Mouse (Mus musculus) neural tube, embryonic 15.5 days (tissue): Measurements from ENCODE around the gene Shisal1. TPM values are rescaled to one million over a fixed set of nuclear protein-coding genes. Genes with fewer than 3 reads are reported as not detected.

Experiments used
- ATAC-seq: fragments of 200-750 bp; cut with Nextera tagmentation; 2 replicates; pipeline ENCODE4 v1.8.0; 2017; ENCODE audit warnings: mild to moderate bottlenecking, moderate TSS enrichment, moderate library complexity; ENCODE audit not compliant: low FRiP score
- H3K27ac ChIP-seq: fragments of 300-500 bp; sonication (generic); replicated peaks from 2 replicates; pipeline ENCODE4 v1.5.1; 2015; ENCODE audit warnings: mild to moderate bottlenecking, inconsistent platforms
- H3K27me3 ChIP-seq: fragments of 300-500 bp; sonication (generic); replicated peaks from 2 replicates; pipeline ENCODE4 v1.6.1; 2015; ENCODE audit warnings: inconsistent platforms
- H3K36me3 ChIP-seq: fragments of 300-500 bp; sonication (generic); 2 replicates; pipeline ENCODE4 v1.6.1; 2015; ENCODE audit warnings: inconsistent platforms
- H3K4me1 ChIP-seq: fragments of 300-500 bp; sonication (generic); 2 replicates; pipeline ENCODE4 v1.6.1; 2015; ENCODE audit warnings: inconsistent platforms
- H3K4me2 ChIP-seq: fragments of 300-500 bp; sonication (generic); 2 replicates; pipeline ENCODE4 v1.6.1; 2015; ENCODE audit warnings: inconsistent platforms, mild to moderate bottlenecking, moderate library complexity
- H3K4me3 ChIP-seq: fragments of 300-500 bp; sonication (generic); replicated peaks from 2 replicates; pipeline ENCODE4 v1.5.1; 2015; ENCODE audit warnings: mild to moderate bottlenecking, inconsistent platforms
- H3K9ac ChIP-seq: fragments of 300-500 bp; sonication (generic); replicated peaks from 2 replicates; pipeline ENCODE4 v1.6.1; 2015; ENCODE audit warnings: mild to moderate bottlenecking, inconsistent platforms
- H3K9me3 ChIP-seq: fragments of 300-500 bp; sonication (generic); replicated peaks from 2 replicates; pipeline ENCODE4 v1.6.1; 2016; ENCODE audit warnings: inconsistent platforms
- WGBS: fragments of 180-500 bp; shearing (Covaris S2); methylation state at CpG from one replicate; pipeline ENCODE4 v1.1.7; 2015; ENCODE audit warnings: mixed read lengths; 5-methylcytosine and 5-hydroxymethylcytosine counted together
- polyA plus RNA-seq: library from polyadenylated mRNA; unstranded; fragments of >200 nt; fragmentation: Nextera tagmentation; extraction: Ambion mirVana; gene quantifications from 2 replicates; pipeline ENCODE4 v1.2.1, GENCODE M21; 2015

Shisal1 gene
- polyA plus RNA-seq, 1 experiment from 2014 or later, result 8.0 TPM

DNA sequence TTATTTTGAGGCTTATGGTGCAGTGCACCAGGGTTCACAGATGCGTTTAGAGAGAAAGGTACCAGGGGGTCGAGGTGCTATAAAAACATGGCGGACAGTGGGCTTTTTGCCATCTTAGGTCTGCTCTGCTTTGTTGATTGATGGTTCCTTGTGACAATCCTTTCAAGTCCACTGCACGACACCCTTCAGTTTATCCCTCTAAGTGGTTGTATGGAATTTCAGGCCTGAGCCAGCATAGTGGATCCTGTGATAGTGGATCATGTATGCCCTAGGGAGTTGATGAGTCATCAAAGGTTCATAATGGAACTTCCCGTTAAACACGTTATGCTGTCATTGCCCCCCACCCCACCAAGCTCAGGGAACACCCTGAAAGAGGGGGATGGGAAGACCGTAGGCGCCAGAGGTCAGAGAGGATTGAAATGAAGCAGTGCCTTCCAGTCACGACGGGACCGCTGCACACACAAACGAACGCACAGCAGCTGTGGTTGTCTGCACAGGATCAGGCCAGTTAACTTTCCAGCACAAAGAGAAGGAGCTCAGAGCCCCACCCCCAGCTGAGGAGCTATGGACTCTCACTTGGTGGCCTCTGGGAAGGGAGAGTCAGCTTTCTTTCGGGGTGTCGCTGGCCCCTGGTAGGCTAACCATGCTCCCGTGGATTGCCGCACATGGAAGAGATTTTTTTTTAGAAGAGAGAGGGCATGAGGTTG is 81.1 kb downstream of the Shisal1 start:
- Histone ChIP-seq H3K4me3 (no peak overlapping the region), H3K4me2 (no peak overlapping the region), H3K9me3 (no peaks in the 10 kb centered on the region), H3K4me1 (peaks cover 16% of the 10 kb centered on the region), H3K27ac (no peak overlapping the region), H3K36me3 (no peaks in the 10 kb centered on the region), H3K9ac (no peak overlapping the region), H3K27me3 (no peaks in the 10 kb centered on the region)
- 58% methylated on average over 17 of the region's 17 CpGs for WGBS
- ATAC-seq, result no peak

DNA sequence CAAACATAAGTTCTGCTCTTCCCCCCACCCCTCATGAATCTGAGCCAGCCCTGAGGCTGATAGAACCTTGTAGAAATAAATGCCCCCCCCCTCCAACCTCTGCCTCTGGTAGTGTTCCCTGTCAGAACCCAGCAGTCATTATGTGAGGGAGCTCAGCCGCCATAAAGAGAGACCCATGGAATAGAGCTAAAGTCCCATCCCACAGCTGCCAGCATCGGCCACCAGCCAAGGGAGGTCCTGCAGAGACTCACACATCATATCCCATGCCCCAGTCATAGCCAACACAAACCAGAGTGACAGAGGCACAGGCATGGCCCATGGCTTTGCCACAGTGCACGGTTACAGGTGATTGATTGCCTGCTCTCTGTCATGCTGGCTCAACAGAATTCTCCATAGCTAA is 82.2 kb downstream of the Shisal1 start:
- Histone ChIP-seq H3K27me3 (no peaks in the 10 kb centered on the region), H3K4me2 (no peak overlapping the region), H3K9me3 (no peaks in the 10 kb centered on the region), H3K36me3 (no peaks in the 10 kb centered on the region), H3K27ac (no peak overlapping the region), H3K4me1 (peaks cover 24% of the 10 kb centered on the region), H3K9ac (no peak overlapping the region), H3K4me3 (no peak overlapping the region)
- no peak for ATAC-seq
- WGBS, result 75% methylated on average over 3 of the region's 3 CpGs

DNA sequence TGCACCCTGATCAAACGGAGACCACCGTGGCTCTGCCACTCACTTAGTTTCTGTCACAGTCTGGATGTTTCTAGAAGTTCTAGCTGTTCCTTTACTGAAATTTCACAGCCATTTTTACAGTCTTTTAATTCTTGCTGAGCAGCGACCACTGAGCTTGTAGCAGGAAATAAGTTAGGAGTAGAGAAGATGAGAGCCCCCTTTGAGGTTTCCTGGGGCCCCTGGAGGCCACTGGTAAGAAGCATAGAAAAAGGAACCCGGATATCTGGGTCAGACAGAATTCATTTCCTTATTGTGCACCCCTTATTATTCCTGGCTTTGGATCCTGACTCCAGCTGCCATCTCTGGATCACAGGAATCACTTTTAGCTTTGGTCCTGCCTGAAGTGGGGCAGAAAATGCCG is 91.8 kb downstream of the Shisal1 start:
- 82% methylated on average over 5 of the region's 5 CpGs for WGBS
- Histone ChIP-seq H3K9me3 (no peaks in the 10 kb centered on the region), H3K27ac (no peak overlapping the region), H3K4me2 (no peak overlapping the region), H3K36me3 (no peaks in the 10 kb centered on the region), H3K4me3 (no peak overlapping the region), H3K4me1 (peaks cover 16% of the 10 kb centered on the region), H3K9ac (no peak overlapping the region), H3K27me3 (no peaks in the 10 kb centered on the region)
- ATAC-seq, result no peak

DNA sequence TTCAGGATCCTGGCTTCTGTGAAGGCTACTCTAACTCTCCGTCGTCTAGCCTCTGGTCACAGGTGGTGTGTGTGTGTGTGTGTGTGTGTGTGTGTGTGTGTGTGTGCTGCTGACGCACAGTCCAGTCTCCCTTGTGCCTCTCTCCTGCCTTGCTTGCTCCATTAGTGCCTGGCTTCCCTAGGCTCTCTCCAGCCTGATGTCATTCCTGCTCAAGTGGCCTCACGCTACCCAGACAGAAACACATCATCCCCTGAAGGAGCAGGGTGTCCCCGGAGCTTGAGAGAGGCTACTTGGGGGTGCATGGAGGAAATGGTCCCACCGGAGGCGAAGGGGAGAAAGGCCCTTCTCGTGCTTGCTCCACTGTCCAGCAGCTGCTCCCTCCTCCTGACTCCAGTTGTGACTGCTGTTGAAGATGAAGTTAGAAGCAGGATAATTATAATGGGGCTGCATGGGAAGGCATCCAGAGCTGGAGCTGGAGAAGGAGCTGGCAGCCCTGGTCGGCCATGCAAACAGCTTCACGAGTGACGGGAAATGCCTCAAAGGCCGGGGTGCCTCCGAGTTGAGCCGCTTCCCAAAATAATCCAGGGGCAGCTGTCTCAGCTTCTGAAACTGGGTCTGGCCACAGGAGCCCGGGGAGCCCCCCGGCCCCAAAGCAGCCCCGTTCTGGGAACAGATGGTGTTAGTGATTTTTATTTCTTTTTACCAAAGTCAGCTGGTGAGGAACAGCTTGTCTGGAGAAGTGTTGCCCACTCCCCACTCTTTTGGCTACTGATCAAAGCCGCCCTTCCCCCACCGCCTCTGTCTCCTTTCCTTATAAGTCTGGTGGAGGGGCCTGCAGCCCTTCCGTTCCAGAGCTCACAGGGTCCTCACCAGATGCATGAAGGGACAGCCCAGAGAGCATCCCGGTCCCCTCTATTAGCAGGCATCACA is 94.7 kb downstream of the Shisal1 start:
- no peaks in the 10 kb centered on the region for H3K9me3 ChIP-seq
- no peak overlapping the region for H3K9ac ChIP-seq
- H3K27me3 ChIP-seq, result no peaks in the 10 kb centered on the region
- H3K36me3 ChIP-seq, result no peaks in the 10 kb centered on the region
- no peak overlapping the region for H3K4me2 ChIP-seq
- 60% methylated on average over 21 of the region's 21 CpGs for WGBS
- peaks cover 23% of the 10 kb centered on the region for H3K4me1 ChIP-seq
- H3K27ac ChIP-seq, result no peak overlapping the region; the same call in 1 of the 2 replicates
- no peak overlapping the region for H3K4me3 ChIP-seq
- ATAC-seq, result no peak

DNA sequence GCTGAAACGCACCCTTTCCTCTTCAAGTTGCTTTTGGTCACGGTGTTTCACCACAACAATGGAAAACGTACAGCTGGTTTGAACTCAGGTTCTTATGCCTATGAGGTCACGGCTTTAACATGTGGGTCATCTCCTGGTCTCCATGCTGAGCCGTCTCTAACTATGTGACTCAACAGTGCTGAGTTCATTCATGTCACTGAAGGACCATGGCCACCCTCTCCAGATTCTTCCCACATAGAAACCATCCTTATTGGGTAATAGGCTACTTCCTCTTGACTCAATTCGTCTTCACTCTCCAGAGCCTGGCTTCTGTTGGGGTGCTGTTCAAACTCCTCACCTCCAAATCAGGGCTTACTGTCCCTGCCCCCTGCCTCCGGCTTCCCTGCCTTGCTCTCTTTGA is 95.6 kb downstream of the Shisal1 start:
- Histone ChIP-seq H3K27ac (no peak overlapping the region), H3K4me3 (no peak overlapping the region), H3K9ac (no peak overlapping the region), H3K4me2 (no peak overlapping the region), H3K4me1 (peaks cover 23% of the 10 kb centered on the region), H3K36me3 (no peaks in the 10 kb centered on the region), H3K9me3 (no peaks in the 10 kb centered on the region), H3K27me3 (no peaks in the 10 kb centered on the region)
- WGBS, result 82% methylated on average over 7 of the region's 7 CpGs
- ATAC-seq, result no peak

DNA sequence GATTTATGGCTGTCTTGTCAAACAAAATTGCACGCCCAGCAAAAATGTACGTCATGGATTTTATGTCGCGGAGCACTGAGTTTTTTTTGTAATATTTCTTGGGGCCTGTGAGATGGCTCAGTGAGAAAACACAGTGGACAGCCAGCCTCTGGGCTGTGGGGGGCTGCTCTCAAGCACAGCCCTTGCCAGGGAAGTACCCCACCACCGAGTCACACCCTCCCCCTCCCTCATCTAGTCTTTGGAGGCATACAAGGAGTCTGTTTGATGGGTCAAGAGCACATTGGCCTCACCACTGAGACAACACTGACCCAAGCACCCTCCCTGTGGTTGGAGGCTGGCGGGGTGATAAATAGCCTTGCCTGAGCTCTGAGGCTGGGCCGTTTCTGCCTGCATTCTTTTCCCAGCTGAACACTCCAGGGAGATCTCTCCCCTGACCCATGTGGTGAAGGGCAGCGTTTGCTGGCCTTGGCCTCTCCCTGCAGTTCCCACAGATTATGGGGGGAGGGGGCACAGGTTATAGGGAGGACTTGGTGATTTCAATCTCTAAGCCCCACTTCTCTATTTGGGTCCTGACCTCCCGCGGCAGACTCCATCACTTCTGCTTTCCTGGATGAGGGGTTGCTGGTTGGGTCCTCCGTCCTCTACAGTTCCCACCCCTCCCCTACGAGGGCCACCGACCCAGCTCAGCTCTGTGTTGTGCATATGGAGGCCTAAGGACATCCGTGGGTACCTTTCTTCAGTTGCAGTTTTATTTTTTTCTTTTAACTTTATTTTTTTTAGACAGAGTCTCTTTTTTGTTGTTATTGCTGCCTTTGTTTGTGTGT is 96.8 kb downstream of the Shisal1 start:
- Histone ChIP-seq H3K4me2 (no peak overlapping the region), H3K36me3 (no peaks in the 10 kb centered on the region), H3K27me3 (no peaks in the 10 kb centered on the region), H3K9me3 (no peaks in the 10 kb centered on the region), H3K4me1 (peaks cover 25% of the 10 kb centered on the region), H3K27ac (peak overlapping the region; percentile 33; the same call in 1 of the 2 replicates), H3K9ac (no peak overlapping the region), H3K4me3 (no peak overlapping the region)
- no peak for ATAC-seq
- WGBS, result 44% methylated on average over 14 of the region's 14 CpGs

DNA sequence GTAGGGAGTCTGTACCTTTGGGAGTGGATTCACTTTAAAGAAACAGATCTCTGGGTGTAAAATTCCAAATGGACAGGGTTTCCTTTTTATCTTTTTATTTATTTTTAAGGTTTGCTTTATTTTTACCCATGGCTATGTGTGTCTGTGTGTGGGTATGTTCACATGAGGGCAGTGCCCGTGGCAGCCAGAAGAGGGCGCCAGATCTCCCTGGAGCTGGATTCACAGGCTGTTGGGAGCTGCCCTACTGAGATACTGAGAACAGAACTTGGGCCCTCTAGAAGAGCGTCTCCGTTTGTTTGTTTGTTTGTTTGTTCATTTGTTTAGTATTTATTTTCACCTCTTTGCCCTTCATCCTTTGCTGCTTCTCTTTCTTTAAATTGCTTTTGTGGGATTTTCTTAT is 98.1 kb downstream of the Shisal1 start:
- Histone ChIP-seq H3K27ac (no peak overlapping the region), H3K36me3 (no peaks in the 10 kb centered on the region), H3K4me2 (no peak overlapping the region), H3K9ac (no peak overlapping the region), H3K27me3 (no peaks in the 10 kb centered on the region), H3K4me3 (no peak overlapping the region), H3K9me3 (no peaks in the 10 kb centered on the region), H3K4me1 (peaks cover 34% of the 10 kb centered on the region)
- no peak for ATAC-seq
- WGBS, result 94% methylated on average over 4 of the region's 4 CpGs

DNA sequence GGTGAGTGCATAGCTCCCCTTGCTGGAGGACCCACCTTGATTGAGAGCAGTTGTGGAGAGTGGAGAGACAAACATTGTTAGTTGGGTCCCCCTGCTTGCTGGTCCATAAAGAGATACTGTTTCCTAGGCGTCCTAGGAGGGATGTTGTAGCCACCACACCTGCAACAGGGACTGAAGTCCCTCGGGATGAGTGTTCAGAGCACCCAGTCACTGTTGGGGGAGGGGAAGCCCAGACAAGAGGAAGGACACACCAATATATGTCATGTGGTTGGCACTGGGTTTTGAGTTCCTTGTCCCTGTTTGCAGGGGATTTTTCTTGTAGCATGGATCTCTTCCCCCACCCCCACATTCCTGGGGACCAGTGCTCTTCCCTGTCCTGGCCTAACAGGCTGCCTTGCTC is 106.0 kb downstream of the Shisal1 start:
- Histone ChIP-seq H3K4me1 (peaks cover 14% of the 10 kb centered on the region), H3K9me3 (no peaks in the 10 kb centered on the region), H3K36me3 (no peaks in the 10 kb centered on the region), H3K27me3 (0 out of 2 replicates have a peak, but pooled peaks cover 4% of the 10 kb centered on the region), H3K27ac (no peak overlapping the region), H3K9ac (no peak overlapping the region), H3K4me2 (no peak overlapping the region), H3K4me3 (no peak overlapping the region)
- no peak for ATAC-seq
- WGBS, result 59% methylated on average over 2 of the region's 2 CpGs

DNA sequence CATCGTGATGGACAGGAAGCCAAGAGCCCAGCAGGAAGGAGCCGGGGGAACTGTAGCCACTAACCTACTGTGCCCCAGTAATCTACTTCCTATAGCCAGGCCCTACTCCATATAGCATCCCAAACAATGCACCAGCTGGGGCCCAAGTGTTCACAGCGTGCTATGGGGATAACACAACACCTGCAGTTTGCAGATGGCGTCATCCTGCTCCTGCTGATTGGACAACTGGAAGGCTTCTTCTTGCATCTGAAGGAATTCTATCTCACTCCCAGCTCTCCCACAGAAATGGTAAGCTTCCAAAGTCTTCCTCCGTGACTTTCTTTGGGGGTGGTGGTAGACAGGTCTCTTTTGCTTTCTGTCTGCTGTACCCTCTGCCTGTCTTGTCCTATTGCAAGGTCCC is 109.3 kb downstream of the Shisal1 start:
- H3K27me3 ChIP-seq, result 0 out of 2 replicates have a peak, but pooled peaks cover 4% of the 10 kb centered on the region
- H3K27ac ChIP-seq, result no peak overlapping the region
- H3K4me3 ChIP-seq, result no peak overlapping the region
- no peak overlapping the region for H3K4me2 ChIP-seq
- WGBS, result 62% methylated on average over 5 of the region's 5 CpGs
- no peaks in the 10 kb centered on the region for H3K9me3 ChIP-seq
- no peak for ATAC-seq
- 0 out of 2 replicates have a peak, but pooled peaks cover 3% of the 10 kb centered on the region for H3K4me1 ChIP-seq
- H3K36me3 ChIP-seq, result no peaks in the 10 kb centered on the region
- H3K9ac ChIP-seq, result no peak overlapping the region

DNA sequence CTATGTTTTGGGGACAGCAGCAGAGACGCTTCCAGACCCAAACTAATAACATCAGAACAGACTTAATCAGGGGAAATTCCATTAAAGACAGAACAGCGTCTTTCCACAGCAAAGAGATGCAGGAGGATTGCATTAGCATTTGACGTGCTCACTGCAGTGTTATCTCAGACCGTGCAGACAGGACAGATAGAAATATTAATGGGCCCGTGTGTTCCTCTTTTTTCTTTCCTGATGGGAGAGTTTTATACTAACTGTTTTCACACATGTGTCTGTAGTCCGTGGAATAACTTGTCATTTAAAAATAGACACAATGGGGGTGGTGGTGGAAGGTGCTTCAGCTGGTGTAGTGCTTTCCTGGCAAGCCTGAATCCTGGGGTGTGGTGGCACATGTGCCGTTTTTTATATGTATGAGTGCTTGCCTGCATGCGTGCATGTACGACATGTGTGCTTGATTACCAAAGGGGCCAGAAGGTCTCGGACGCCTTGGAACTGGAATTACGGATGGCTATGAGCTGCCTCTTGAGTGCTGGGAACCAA is 110.5 kb downstream of the Shisal1 start:
- no peaks in the 10 kb centered on the region for H3K36me3 ChIP-seq
- H3K27me3 ChIP-seq, result no peaks in the 10 kb centered on the region
- H3K27ac ChIP-seq, result no peak overlapping the region
- WGBS, result 70% methylated on average over 12 of the region's 12 CpGs
- no peak overlapping the region for H3K9ac ChIP-seq
- H3K4me1 ChIP-seq, result 0 out of 2 replicates have a peak, but pooled peaks cover 3% of the 10 kb centered on the region
- ATAC-seq, result no peak
- no peaks in the 10 kb centered on the region for H3K9me3 ChIP-seq
- H3K4me2 ChIP-seq, result no peak overlapping the region
- no peak overlapping the region for H3K4me3 ChIP-seq

DNA sequence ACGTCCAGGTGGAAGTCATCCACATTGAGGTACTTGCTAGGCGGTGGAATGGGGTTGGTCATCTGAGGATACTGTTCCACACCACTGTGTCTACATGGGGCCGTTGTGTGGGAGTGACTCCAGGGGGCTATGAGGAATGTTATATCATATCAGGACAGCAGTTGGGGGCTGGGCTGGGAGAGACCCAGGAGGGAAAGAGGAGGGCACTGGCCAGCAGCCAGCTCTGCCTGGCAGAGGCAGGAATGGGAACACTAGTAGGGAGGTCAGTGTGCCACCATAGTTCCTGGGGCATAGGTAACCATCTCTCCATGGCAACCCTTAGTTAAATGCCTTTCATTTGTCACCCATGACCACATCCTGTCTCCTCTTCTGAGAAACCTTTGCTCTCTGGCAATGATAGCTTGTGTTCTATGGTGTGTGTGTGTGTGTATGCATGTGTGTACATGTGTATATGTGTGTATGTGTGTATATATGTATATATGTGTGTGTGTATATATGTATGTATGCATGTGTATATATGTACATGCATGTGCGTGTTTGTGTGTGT is 115.8 kb downstream of the Shisal1 start:
- H3K4me3 ChIP-seq, result no peak overlapping the region
- H3K9ac ChIP-seq, result no peak overlapping the region
- H3K4me1 ChIP-seq, result no peaks in the 10 kb centered on the region
- WGBS, result 85% methylated on average over 4 of the region's 4 CpGs
- H3K4me2 ChIP-seq, result no peak overlapping the region
- no peaks in the 10 kb centered on the region for H3K36me3 ChIP-seq
- no peaks in the 10 kb centered on the region for H3K27me3 ChIP-seq
- no peak for ATAC-seq
- H3K9me3 ChIP-seq, result no peaks in the 10 kb centered on the region
- no peak overlapping the region for H3K27ac ChIP-seq
